Mouse (Mus musculus) intestine, postnatal 0 days (tissue): ENCODE data around the gene Cyp2d22. TPM values are rescaled to one million over a fixed set of nuclear protein-coding genes. Genes with fewer than 3 reads are reported as not detected.
"Not testable (repeated sequence)": the region's sequence is repeated elsewhere in the genome, so short reads cannot be mapped to it uniquely, and the experiment has no call there.

Experiments used
- ATAC-seq: fragments of 200-750 bp; cut with Nextera tagmentation; 2 replicates; pipeline ENCODE4 v1.8.0; 2017; ENCODE audit warnings: mild to moderate bottlenecking, moderate TSS enrichment, moderate library complexity
- H3K27ac ChIP-seq: fragments of 300-500 bp; sonication (generic); 2 replicates; pipeline ENCODE4 v1.5.1; 2014; ENCODE audit warnings: mild to moderate bottlenecking, low read depth, low read length, moderate library complexity
- H3K27me3 ChIP-seq: fragments of 300-500 bp; sonication (generic); replicated peaks from 2 replicates; pipeline ENCODE4 v1.6.1; 2014; ENCODE audit warnings: low read length, mixed read lengths; ENCODE audit not compliant: control insufficient read depth, insufficient read depth
- H3K36me3 ChIP-seq: fragments of 300-500 bp; sonication (generic); 2 replicates; pipeline ENCODE4 v1.6.1; 2014; ENCODE audit warnings: mild to moderate bottlenecking, moderate library complexity; ENCODE audit not compliant: control insufficient read depth, insufficient read depth
- H3K4me1 ChIP-seq: fragments of 300-500 bp; sonication (generic); replicated peaks from 2 replicates; pipeline ENCODE4 v1.6.1; 2014; ENCODE audit warnings: antibody characterized with exemption, low read length, mixed read lengths; ENCODE audit not compliant: control insufficient read depth, insufficient read depth
- H3K4me2 ChIP-seq: fragments of 300-500 bp; sonication (generic); replicated peaks from 2 replicates; pipeline ENCODE4 v1.6.1; 2014; ENCODE audit warnings: low read depth, mild to moderate bottlenecking, moderate library complexity
- H3K4me3 ChIP-seq: fragments of 300-500 bp; sonication (generic); 2 replicates; pipeline ENCODE4 v1.5.1; 2014; ENCODE audit warnings: low read depth, low read length
- H3K9ac ChIP-seq: fragments of 300-500 bp; sonication (generic); 2 replicates; pipeline ENCODE4 v1.6.1; 2014; ENCODE audit warnings: mild to moderate bottlenecking, low read depth, low read length
- H3K9me3 ChIP-seq: fragments of 300-500 bp; sonication (generic); 2 replicates; pipeline ENCODE4 v1.6.1; 2016; ENCODE audit warnings: mixed run types; ENCODE audit not compliant: control insufficient read depth
- CTCF ChIP-seq: sonication (generic); IDR thresholded peaks from 2 replicates; pipeline ENCODE4 v1.5.1; 2016; ENCODE audit warnings: low read depth, mild to moderate bottlenecking, control low read depth, antibody characterized with exemption, moderate library complexity
- WGBS: fragments of 180-500 bp; shearing (Covaris S2); extraction: QIAGEN DNeasy Blood & Tissue Kit; methylation state at CpG from one replicate; pipeline ENCODE4 v1.1.7; 2014; 5-methylcytosine and 5-hydroxymethylcytosine counted together
- polyA plus RNA-seq: library from polyadenylated mRNA; unstranded; fragments of >200 nt; fragmentation: Nextera tagmentation; extraction: Ambion mirVana; gene quantifications from 2 replicates; pipeline ENCODE4 v1.2.1, GENCODE M21; 2015

Cyp2d22 gene
- polyA plus RNA-seq, 1 experiment from 2014 or later = 5.7 TPM

DNA sequence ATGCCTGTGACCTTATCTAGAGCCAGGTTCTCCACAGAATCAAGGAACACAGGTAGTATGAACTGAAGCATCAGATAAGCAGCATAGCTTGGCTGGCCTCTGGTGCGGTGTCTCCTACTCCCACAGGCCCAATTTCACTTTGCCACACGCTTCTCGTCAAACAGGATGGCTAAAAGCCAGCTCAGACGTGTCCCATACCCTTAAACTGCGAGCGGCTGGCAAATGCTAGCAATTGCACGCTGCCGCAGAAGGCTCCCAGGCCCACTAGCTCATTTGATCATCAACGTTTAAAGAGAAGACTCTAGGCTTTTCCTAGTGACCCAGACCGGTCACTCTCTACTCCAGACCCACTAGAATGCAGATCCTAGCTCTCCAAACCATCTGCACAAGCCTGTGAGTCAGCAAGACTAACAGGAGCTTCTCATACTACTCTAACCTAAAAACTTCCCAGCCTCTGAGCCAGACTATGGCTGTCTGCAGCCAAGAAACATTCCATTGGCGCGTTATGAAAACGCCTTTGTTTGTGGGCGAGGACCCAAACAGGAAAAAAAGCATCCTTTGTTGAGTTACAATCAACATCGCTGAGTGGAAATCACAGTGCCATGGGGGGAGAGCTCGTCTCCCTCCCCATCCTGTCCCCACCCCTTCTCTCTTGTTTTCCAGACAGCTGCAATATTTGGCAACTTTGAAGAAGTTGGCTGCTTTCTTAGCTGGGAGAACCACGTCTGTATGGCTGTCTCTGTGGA, 3.5 kb downstream of the Cyp2d22 start:
- no peak for ATAC-seq
- no peak overlapping the region for H3K4me2 ChIP-seq
- no peak for TF ChIP-seq CTCF
- no peak overlapping the region for H3K9ac ChIP-seq
- 0 out of 2 replicates have a peak, but pooled peaks cover 5% of the 10 kb centered on the region for H3K4me1 ChIP-seq
- H3K27ac ChIP-seq = no peak overlapping the region; the same call in 1 of the 2 replicates
- H3K9me3 ChIP-seq = no peaks in the 10 kb centered on the region
- peaks cover 14% of the 10 kb centered on the region for H3K36me3 ChIP-seq
- H3K4me3 ChIP-seq = no peak overlapping the region
- H3K27me3 ChIP-seq = no peaks in the 10 kb centered on the region
- WGBS = 72% methylated on average over 17 of the region's 17 CpGs

DNA sequence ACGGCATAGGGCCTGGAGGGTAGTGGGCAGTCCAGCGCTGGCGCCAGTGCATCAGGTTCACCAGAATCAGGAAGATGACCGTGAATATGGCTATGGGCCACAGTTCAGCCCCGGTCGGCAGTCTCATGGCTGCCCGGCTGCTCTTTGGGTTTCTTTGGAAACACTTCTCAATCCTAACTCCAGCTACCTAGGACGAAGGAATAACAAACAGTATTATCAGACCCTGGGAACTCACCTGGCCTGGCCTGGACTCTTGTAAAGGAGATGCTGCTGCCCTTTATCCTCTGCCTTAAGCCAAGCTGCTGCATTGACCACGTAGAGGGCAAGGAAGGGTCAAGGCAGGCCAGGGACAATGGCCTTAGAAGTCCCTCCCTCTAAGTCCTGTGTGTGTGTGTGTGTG, 4.2 kb downstream of the Cyp2d22 start:
- Histone ChIP-seq H3K27ac (no peak overlapping the region), H3K9ac (no peak overlapping the region), H3K4me1 (0 out of 2 replicates have a peak, but pooled peaks cover 5% of the 10 kb centered on the region), H3K27me3 (no peaks in the 10 kb centered on the region), H3K9me3 (no peaks in the 10 kb centered on the region), H3K4me3 (no peak overlapping the region), H3K36me3 (peaks cover 14% of the 10 kb centered on the region), H3K4me2 (no peak overlapping the region)
- 82% methylated on average over 9 of the region's 9 CpGs for WGBS
- TF ChIP-seq CTCF = no peak
- ATAC-seq = no peak

DNA sequence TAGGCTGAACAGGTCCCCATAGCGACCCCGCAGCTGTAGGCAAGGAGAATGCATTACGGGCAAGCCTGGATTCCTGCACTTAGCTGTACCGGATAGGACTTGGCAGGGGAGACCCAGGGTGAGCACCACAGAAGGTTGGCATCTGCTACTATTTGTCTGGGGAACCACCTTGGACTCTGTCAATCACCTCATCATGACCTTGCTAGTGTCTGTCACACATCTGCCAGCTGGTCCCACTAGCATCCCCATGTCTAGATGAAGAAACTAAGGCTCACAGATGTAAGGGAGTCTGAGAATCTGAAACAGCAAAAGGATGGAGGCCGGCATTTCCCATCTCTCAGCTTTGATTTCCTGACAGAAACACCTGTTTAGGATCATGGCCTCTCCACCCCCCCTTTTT, 5.6 kb downstream of the Cyp2d22 start:
- no peaks in the 10 kb centered on the region for H3K9me3 ChIP-seq
- no peak overlapping the region for H3K9ac ChIP-seq
- WGBS = 88% methylated on average over 5 of the region's 5 CpGs
- 0 out of 2 replicates have a peak, but pooled peaks cover 5% of the 10 kb centered on the region for H3K4me1 ChIP-seq
- H3K27me3 ChIP-seq = no peaks in the 10 kb centered on the region
- no peak overlapping the region for H3K4me3 ChIP-seq
- ATAC-seq = no peak
- no peak for TF ChIP-seq CTCF
- peaks cover 14% of the 10 kb centered on the region for H3K36me3 ChIP-seq
- H3K27ac ChIP-seq = no peak overlapping the region
- no peak overlapping the region for H3K4me2 ChIP-seq

DNA sequence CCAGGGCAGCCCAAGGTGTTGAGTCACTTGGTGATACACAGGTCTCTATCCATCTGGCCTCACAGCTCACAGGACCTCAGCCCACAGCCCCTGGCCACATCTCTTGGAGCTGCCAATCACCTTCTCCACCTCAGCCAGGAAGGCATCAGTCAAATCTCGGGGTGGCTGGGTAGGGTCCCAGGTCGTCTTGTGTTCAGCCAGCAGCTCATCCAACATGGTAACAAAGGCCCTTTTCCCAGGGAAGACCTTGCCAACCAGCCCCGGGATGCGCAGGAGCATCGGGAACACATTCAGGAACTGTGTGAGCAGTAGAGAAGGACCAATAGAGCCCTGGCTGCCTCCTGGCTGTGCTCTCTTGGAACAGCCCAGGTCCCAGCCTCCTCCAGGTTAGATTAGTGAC, 7.1 kb downstream of the Cyp2d22 start:
- TF ChIP-seq CTCF = no peak
- H3K9ac ChIP-seq = no peak overlapping the region
- H3K4me3 ChIP-seq = no peak overlapping the region
- no peak overlapping the region for H3K27ac ChIP-seq
- H3K4me1 ChIP-seq = 0 out of 2 replicates have a peak, but pooled peaks cover 5% of the 10 kb centered on the region
- H3K27me3 ChIP-seq = no peaks in the 10 kb centered on the region
- WGBS = 89% methylated on average over 5 of the region's 5 CpGs
- no peak for ATAC-seq
- peaks cover 14% of the 10 kb centered on the region for H3K36me3 ChIP-seq
- no peaks in the 10 kb centered on the region for H3K9me3 ChIP-seq
- H3K4me2 ChIP-seq = no peak overlapping the region

DNA sequence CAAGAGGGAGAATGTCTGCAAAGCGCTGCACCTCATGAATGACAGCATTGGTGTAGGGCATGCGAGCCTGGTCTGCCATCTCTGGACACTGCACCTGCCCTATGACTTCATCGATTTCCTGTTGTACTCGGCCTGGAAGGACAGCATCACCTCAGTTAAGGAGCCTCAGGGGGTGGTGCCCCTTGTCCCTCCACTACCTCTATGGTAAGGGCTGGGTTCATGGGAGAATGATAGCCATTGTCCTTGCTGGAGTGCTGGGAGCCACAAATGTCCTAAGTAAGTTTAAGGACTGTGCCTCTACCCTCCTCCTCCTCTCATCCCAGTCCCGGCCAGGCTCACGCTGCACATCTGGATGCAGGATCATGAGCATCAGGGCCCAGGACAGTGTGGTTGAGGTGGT, 7.6 kb downstream of the Cyp2d22 start:
- peaks cover 14% of the 10 kb centered on the region for H3K36me3 ChIP-seq
- no peaks in the 10 kb centered on the region for H3K9me3 ChIP-seq
- H3K9ac ChIP-seq = no peak overlapping the region
- no peak overlapping the region for H3K27ac ChIP-seq
- no peaks in the 10 kb centered on the region for H3K27me3 ChIP-seq
- 89% methylated on average over 6 of the region's 6 CpGs for WGBS
- no peak overlapping the region for H3K4me3 ChIP-seq
- H3K4me2 ChIP-seq = no peak overlapping the region
- H3K4me1 ChIP-seq = no peaks in the 10 kb centered on the region
- no peak for ATAC-seq
- TF ChIP-seq CTCF = no peak

DNA sequence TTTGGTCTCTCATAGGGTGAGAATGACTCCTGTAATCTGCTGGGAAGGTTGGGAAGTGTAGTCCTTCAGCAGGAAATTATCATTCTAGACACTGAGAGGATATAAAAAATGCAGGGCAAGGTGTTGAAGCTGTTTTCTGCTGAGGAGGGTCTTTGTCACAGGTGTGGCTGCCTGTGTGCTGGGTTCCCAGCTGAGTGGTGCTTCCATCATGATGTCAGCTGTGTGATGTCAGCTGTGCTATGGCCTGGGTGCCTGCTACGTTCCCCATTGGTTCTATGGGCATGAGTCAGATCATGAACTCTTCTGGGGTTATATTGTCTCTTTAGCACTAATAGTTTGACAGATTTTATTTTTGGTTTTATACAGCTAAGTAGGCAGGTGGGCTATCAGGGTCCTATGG, 11.2 kb downstream of the Cyp2d22 start:
- Histone ChIP-seq H3K27me3 (no peaks in the 10 kb centered on the region), H3K9me3 (no peaks in the 10 kb centered on the region), H3K27ac (no peak overlapping the region), H3K9ac (no peak overlapping the region), H3K4me1 (no peaks in the 10 kb centered on the region), H3K4me2 (no peak overlapping the region), H3K36me3 (peaks cover 13% of the 10 kb centered on the region), H3K4me3 (no peak overlapping the region)
- 90% methylated on average over 1 of the region's 1 CpGs for WGBS
- no peak for ATAC-seq
- no peak for TF ChIP-seq CTCF

DNA sequence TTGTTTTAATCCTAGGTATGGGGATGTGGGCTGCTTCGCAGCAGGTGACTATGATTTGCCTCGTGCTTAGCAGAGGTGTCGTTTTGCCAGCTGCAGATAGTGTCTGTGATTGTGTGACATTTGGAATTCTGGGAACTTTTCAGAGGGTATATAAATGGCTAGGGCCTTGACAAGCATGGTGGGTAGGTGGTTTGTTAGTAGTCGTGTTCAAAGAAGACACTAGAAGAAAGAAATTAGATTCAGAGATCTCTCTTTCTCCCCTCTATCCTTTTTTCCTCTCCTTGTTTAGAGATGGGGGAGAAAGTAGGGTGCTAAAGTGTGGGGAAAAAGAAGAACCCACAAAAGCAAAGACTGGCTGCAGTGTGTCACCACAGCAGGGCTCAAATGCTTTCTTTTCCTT, 11.9 kb downstream of the Cyp2d22 start:
- WGBS = 90% methylated on average over 4 of the region's 4 CpGs
- ATAC-seq = no peak
- Histone ChIP-seq H3K9ac (no peak overlapping the region), H3K27ac (no peak overlapping the region), H3K27me3 (no peaks in the 10 kb centered on the region), H3K4me3 (no peak overlapping the region), H3K9me3 (no peaks in the 10 kb centered on the region), H3K4me2 (no peak overlapping the region), H3K36me3 (peaks cover 9% of the 10 kb centered on the region; the same call in 1 of the 2 replicates), H3K4me1 (no peaks in the 10 kb centered on the region)
- no peak for TF ChIP-seq CTCF

DNA sequence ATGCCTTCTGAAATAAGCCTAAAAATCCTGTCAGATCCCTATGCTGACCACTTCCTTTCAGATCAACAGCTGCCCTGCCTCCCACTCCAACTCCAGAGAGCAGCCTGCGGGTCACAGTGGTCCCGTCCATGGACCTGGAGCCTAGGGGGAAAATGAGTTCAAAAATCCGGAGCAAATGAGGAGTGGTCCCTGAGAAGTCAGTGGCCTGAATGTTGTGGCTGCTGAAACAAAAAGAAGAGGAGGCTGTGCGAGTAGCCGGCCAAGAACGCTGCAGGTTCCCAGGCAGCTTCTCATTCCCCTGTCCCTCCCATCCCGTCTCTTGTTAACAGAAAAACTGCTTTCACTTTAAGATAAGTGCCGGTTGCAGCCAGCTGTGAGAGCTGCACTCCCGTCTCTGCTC, 15.5 kb downstream of the Cyp2d22 start:
- H3K4me3 ChIP-seq, H3K9ac ChIP-seq, ATAC-seq, H3K27me3 ChIP-seq, H3K36me3 ChIP-seq, H3K9me3 ChIP-seq, H3K4me1 ChIP-seq, H3K27ac ChIP-seq: not testable (repeated sequence)
- peak overlapping the region; percentile 24; the same call in 1 of the 2 replicates for H3K4me2 ChIP-seq
- WGBS = 20% methylated on average over 6 of the region's 9 CpGs

DNA sequence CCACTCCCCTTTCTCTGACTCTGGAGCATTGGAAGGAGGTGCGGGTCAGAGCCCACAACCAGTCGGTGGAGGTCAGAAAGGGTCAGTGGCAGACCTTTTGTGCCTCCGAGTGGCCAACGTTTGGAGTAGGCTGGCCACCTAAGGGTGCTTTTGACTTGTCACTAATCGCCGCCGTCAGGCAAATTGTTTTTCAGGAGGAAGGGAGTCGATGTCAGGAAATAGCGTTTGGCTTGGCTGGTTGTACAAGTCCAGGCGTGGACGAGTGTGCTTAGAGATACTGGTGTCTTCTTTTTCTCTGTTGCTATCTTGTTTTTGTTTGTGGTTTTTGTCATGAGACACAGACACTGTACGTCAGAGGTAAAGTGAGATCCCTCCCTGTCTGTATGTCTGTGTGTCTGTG, 16.3 kb downstream of the Cyp2d22 start:
- not testable (repeated sequence) for H3K4me3 ChIP-seq, H3K9ac ChIP-seq, H3K4me2 ChIP-seq, H3K27ac ChIP-seq, H3K4me1 ChIP-seq, ATAC-seq, H3K36me3 ChIP-seq, H3K9me3 ChIP-seq, H3K27me3 ChIP-seq
- WGBS = 80% methylated on average over 7 of the region's 12 CpGs
